In the genomic region with DNA sequence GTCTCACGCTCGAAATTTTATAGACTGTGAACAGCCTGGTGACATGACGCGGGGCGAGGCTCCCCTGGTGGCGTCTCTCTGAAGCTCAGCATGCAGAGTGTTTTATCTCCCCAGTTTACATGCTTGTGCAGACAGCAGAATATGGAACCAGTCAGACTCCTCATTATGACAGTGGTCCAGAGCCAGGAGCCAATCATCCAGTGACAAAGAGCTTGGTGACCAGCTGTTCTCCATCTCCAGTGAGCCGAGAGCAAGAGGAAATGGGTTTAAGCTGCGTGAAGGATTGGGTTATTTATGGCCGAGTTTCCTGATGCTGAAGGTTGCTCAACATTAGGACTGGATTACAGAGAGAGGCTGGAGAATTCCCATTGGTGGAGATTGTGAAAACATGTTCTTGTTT, we compare ENCODE assay signal across 8 mouse cellular contexts. TPM values are rescaled to one million over a fixed set of nuclear protein-coding genes. Genes with fewer than 3 reads are reported as not detected.
DNase-seq lines count a peak whose midpoint lies in the region; TF ChIP-seq lines count a peak whose summit lies in the region.

No protein-coding gene starts in this region.

- H3K27me3 ChIP-seq in myocyte (ENCODE audit: control insufficient read depth, insufficient read depth, insufficient read length) = no peaks in the 10 kb centered on the region

- H3K4me3 ChIP-seq in myocyte = no peak overlapping the region

- TF ChIP-seq POLR2A in myocyte (IDR thresholded peaks at IDR 0.05; ENCODE audit: insufficient read length, low read depth) = no peak

- no peak overlapping the region for H3K4me2 ChIP-seq in myocyte (ENCODE audit: low read depth)

- H3K79me2 ChIP-seq in myocyte (ENCODE audit: control insufficient read depth, insufficient read depth) = no peaks in the 10 kb centered on the region

- DNase-seq in gastrocnemius, postnatal 14 days = peak; percentile 14
- no peak for DNase-seq in gastrocnemius, postnatal 4 days (ENCODE audit: low spot score in 2 of 2)
- DNase-seq in embryo, embryonic 11 days = peak; percentile 61
- peak; percentile 35 to 42 for DNase-seq in heart, postnatal 14 days
- DNase-seq in kidney, postnatal 4 days = peak; percentile 76 to 81
- no peak for DNase-seq in layer of hippocampus, adult 9-11 months
- DNase-seq in ovary, postnatal 36 days (ENCODE audit: low spot score) = no peak

- intact Hi-C loops in gastrocnemius, postnatal 14 days (cut with DNase I; ENCODE audit: low total_unique reads) = no loop called here
- intact Hi-C loops in heart, postnatal 14 days (cut with DNase I) = no loop called here

- no peak overlapping the region for H3ac ChIP-seq in myocyte (ENCODE audit: control insufficient read depth, insufficient read length)

- H3K36me3 ChIP-seq in myocyte (ENCODE audit: control insufficient read depth, insufficient read depth) = no peaks in the 10 kb centered on the region

TF ChIP-seq in myocyte, 11 proteins besides CTCF, POLR2A, EP300 and RAD21:
- TF ChIP-seq USF1 (IDR thresholded peaks at IDR 0.05; ENCODE audit: low read depth) = no peak
- 0 out of 2 replicates have a peak, but pooled peaks have one; percentile 36 for TF ChIP-seq CEBPB (IDR thresholded peaks at IDR 0.05; ENCODE audit: insufficient read depth, poor library complexity, severe bottlenecking)
TF ChIP-seq in myocyte: peak in this region for 1.

RNA-seq across cellular contexts. Expression of a gene that starts 28.1 kb away (rescaled TPM):
- under 1 TPM in 1 of 2 experiments, not detected in 1; 0.08 TPM for total RNA-seq in gastrocnemius, postnatal 14 days (2021)
- total RNA-seq in gastrocnemius, postnatal 4 days (2021) = not detected
- total RNA-seq in heart, postnatal 14 days (2021) = under 1 TPM in 1 of 2 experiments, not detected in 1; 0.05 TPM
- 0.10 TPM for polyA plus RNA-seq in myocyte (2012; fragmentation: generic; extraction: Trizol)

Comparison
In these comparisons a context has a peak if more than half of its experiments do, and no peak if none do; other contexts are left out.
1. DNase-seq: peak in gastrocnemius, postnatal 14 days (single experiment), embryo, embryonic 11 days (single experiment), heart, postnatal 14 days (2 of 2) and kidney, postnatal 4 days (2 of 2); none in gastrocnemius, postnatal 4 days (0 of 2), layer of hippocampus, adult 9-11 months (single experiment) and ovary, postnatal 36 days (single experiment).